Mouse (Mus musculus): ENCODE results near the gene Nol12. TPM values are rescaled to one million over a fixed set of nuclear protein-coding genes. Genes with fewer than 3 reads are reported as not detected.

The Nol12 gene
- 46.0 and 53.5 TPM in 2 replicates for polyA plus RNA-seq (2014; fragmentation: Nextera tagmentation; extraction: Ambion mirVana)

DNA sequence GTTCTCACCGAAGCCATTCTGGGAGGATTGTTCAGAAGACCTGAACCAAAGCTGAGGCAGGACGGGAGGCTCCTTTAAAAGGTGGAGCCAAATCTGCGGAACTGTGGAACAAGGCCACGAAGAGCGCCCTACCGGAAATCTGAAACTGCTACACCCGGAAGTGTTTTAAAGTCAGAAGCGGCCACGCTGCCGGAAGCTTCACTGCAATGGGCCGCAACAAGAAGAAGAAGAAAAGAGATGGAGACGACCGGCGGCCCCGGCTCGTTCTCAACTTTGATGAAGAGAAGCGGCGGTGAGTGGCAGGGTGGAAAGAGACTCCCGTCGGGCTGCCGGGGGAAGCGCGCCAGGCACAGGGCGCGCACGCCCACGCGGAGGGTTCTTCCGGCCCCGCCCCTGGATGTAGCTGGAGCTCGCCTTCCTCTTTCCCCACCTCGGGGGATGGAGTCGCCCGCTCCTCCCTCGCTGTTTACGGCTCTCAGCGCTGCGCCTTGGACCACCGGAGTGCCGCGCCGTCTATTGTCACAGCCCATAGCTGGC lies at the start of gene Nol12:
TSS of gene Nol12 (plus strand) at position 150 of the 537 bp plus-strand sequence.
- peak within 1 kb of the TSS; percentile 82 for H3K27ac ChIP-seq (ENCODE audit: low read depth)
- H3K4me1 ChIP-seq (replicated peaks; ENCODE audit: control insufficient read depth, insufficient read depth, low read length) = peaks cover 11% of the 10 kb centered on the region
- H3K27me3 ChIP-seq (replicated peaks; ENCODE audit: control insufficient read depth, insufficient read depth, low read length) = no peaks in the 10 kb centered on the region
- peaks cover 34% of the 10 kb centered on the region for H3K36me3 ChIP-seq (ENCODE audit: control insufficient read depth, insufficient read depth, low read length)
- peak within 1 kb of the TSS; percentile 94 for H3K4me3 ChIP-seq (ENCODE audit: low read depth, low read length)
- no peaks in the 10 kb centered on the region for H3K9me3 ChIP-seq (ENCODE audit: control insufficient read depth, low read length)
- H3K9ac ChIP-seq (ENCODE audit: low read length) = peak within 1 kb of the TSS; percentile 67
- peak; percentile 94 for DNase-seq (ENCODE audit: low spot score)
- H3K4me2 ChIP-seq (ENCODE audit: low read length) = peak within 1 kb of the TSS; percentile 64
- WGBS = under 1% methylated on average over 42 of the region's 42 CpGs
- ATAC-seq (replicated peaks; ENCODE audit: low FRiP score, low TSS enrichment, low read depth) = peak; percentile 81

- Histone ChIP-seq H3K4me3 (ENCODE audit: low read depth, low read length) (no peak overlapping the region), H3K36me3 (ENCODE audit: control insufficient read depth, insufficient read depth, low read length) (peaks cover 89% of the 10 kb centered on the region), H3K27ac (ENCODE audit: low read depth) (no peak overlapping the region), H3K9me3 (ENCODE audit: control insufficient read depth, low read length) (no peaks in the 10 kb centered on the region), H3K4me1 (replicated peaks; ENCODE audit: control insufficient read depth, insufficient read depth, low read length) (peaks cover 17% of the 10 kb centered on the region), H3K9ac (ENCODE audit: low read length) (no peak overlapping the region), H3K27me3 (replicated peaks; ENCODE audit: control insufficient read depth, insufficient read depth, low read length) (no peaks in the 10 kb centered on the region), H3K4me2 (ENCODE audit: low read length) (no peak overlapping the region)
- ATAC-seq (replicated peaks; ENCODE audit: low FRiP score, low TSS enrichment, low read depth) = no peak
- peak; percentile 61 for DNase-seq (ENCODE audit: low spot score)
- WGBS = 24% methylated on average over 13 of the region's 13 CpGs
Observed at GRCm38 (mm10) chr15:78889401-78889853, 45.3 kb upstream of the Nol12 start.

DNA sequence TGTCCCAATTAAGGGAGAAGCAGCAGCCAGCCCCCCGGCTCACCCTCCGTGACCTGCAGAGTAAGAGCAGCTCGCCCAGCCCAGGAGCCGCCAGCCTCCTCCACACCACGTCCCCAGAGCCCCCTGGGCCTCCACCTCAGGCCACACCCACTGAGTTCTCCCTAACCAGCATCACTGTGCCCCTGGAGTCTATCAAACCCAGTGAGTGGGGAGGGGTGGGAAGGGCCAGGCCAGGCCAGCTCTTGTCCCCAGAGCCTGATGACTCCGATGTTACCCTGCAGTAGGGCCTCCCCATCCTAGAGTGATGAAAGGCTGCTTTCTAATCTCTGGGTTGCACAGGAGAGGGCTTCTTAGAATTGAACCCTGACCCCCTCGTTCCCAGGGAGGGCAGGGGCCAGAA lies 42.3 kb upstream of the Nol12 start:
- H3K27ac ChIP-seq (ENCODE audit: low read depth) = no peak overlapping the region
- DNase-seq (ENCODE audit: low spot score) = no peak
- no peak overlapping the region for H3K4me2 ChIP-seq (ENCODE audit: low read length)
- H3K4me1 ChIP-seq (replicated peaks; ENCODE audit: control insufficient read depth, insufficient read depth, low read length) = peaks cover 22% of the 10 kb centered on the region
- no peak for ATAC-seq (replicated peaks; ENCODE audit: low FRiP score, low TSS enrichment, low read depth)
- H3K4me3 ChIP-seq (ENCODE audit: low read depth, low read length) = no peak overlapping the region
- H3K9me3 ChIP-seq (ENCODE audit: control insufficient read depth, low read length) = no peaks in the 10 kb centered on the region
- no peaks in the 10 kb centered on the region for H3K27me3 ChIP-seq (replicated peaks; ENCODE audit: control insufficient read depth, insufficient read depth, low read length)
- 24% methylated on average over 7 of the region's 7 CpGs for WGBS
- H3K9ac ChIP-seq (ENCODE audit: low read length) = no peak overlapping the region
- peaks cover 66% of the 10 kb centered on the region for H3K36me3 ChIP-seq (ENCODE audit: control insufficient read depth, insufficient read depth, low read length)

GRCm38 (mm10) chr15:78894726-78895125 lies 40.0 kb upstream of the Nol12 start:
- H3K4me3 ChIP-seq (ENCODE audit: low read depth, low read length) = no peak overlapping the region
- ATAC-seq (replicated peaks; ENCODE audit: low FRiP score, low TSS enrichment, low read depth) (no peak), DNase-seq (ENCODE audit: low spot score) (no peak)
- H3K9me3 ChIP-seq (ENCODE audit: control insufficient read depth, low read length) = no peaks in the 10 kb centered on the region
- WGBS = 69% methylated on average over 13 of the region's 13 CpGs
- no peak overlapping the region for H3K4me2 ChIP-seq (ENCODE audit: low read length)
- H3K9ac ChIP-seq (ENCODE audit: low read length) = no peak overlapping the region
- H3K27me3 ChIP-seq (replicated peaks; ENCODE audit: control insufficient read depth, insufficient read depth, low read length) = no peaks in the 10 kb centered on the region
- H3K4me1 ChIP-seq (replicated peaks; ENCODE audit: control insufficient read depth, insufficient read depth, low read length) = peaks cover 31% of the 10 kb centered on the region
- H3K27ac ChIP-seq (ENCODE audit: low read depth) = peak overlapping the region; percentile 49; the same call in 1 of the 2 replicates
- peaks cover 46% of the 10 kb centered on the region for H3K36me3 ChIP-seq (ENCODE audit: control insufficient read depth, insufficient read depth, low read length)

DNA sequence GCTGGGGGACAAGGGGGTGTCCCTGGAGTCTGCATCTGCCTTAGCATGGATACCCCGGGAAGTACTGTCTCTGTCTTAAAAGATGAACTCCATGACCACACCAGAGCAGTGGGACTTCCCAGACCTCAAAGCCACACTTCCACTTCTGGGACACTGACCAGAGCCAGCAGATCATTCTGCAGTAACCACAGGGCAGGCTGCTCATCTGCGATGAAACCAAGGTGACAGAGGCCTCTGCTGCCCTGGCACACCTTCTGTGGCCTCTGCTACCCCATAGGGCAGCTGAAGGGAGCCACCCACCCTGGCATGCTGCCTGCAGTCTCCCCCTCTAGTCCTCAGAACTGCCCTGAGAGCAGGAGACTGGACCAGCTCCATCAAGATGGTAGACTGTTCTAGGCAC lies 39.0 kb upstream of the Nol12 start:
- ATAC-seq (replicated peaks; ENCODE audit: low FRiP score, low TSS enrichment, low read depth) (no peak), DNase-seq (ENCODE audit: low spot score) (no peak)
- H3K4me1 ChIP-seq (replicated peaks; ENCODE audit: control insufficient read depth, insufficient read depth, low read length) = peaks cover 32% of the 10 kb centered on the region
- WGBS = 82% methylated on average over 2 of the region's 2 CpGs
- no peak overlapping the region for H3K9ac ChIP-seq (ENCODE audit: low read length)
- no peak overlapping the region for H3K27ac ChIP-seq (ENCODE audit: low read depth)
- no peaks in the 10 kb centered on the region for H3K9me3 ChIP-seq (ENCODE audit: control insufficient read depth, low read length)
- H3K4me2 ChIP-seq (ENCODE audit: low read length) = no peak overlapping the region
- no peaks in the 10 kb centered on the region for H3K27me3 ChIP-seq (replicated peaks; ENCODE audit: control insufficient read depth, insufficient read depth, low read length)
- H3K36me3 ChIP-seq (ENCODE audit: control insufficient read depth, insufficient read depth, low read length) = peaks cover 41% of the 10 kb centered on the region
- H3K4me3 ChIP-seq (ENCODE audit: low read depth, low read length) = no peak overlapping the region

GRCm38 (mm10) chr15:78896149-78896548 lies 38.6 kb upstream of the Nol12 start:
- peaks cover 36% of the 10 kb centered on the region for H3K4me1 ChIP-seq (replicated peaks; ENCODE audit: control insufficient read depth, insufficient read depth, low read length)
- no peaks in the 10 kb centered on the region for H3K27me3 ChIP-seq (replicated peaks; ENCODE audit: control insufficient read depth, insufficient read depth, low read length)
- no peak overlapping the region for H3K9ac ChIP-seq (ENCODE audit: low read length)
- H3K36me3 ChIP-seq (ENCODE audit: control insufficient read depth, insufficient read depth, low read length) = peaks cover 37% of the 10 kb centered on the region
- H3K9me3 ChIP-seq (ENCODE audit: control insufficient read depth, low read length) = no peaks in the 10 kb centered on the region
- ATAC-seq (replicated peaks; ENCODE audit: low FRiP score, low TSS enrichment, low read depth) (no peak), DNase-seq (ENCODE audit: low spot score) (no peak)
- no peak overlapping the region for H3K4me2 ChIP-seq (ENCODE audit: low read length)
- WGBS = 81% methylated on average over 3 of the region's 3 CpGs
- H3K27ac ChIP-seq (ENCODE audit: low read depth) = no peak overlapping the region
- H3K4me3 ChIP-seq (ENCODE audit: low read depth, low read length) = no peak overlapping the region

- Histone ChIP-seq H3K4me2 (ENCODE audit: low read length) (no peak overlapping the region), H3K4me3 (ENCODE audit: low read depth, low read length) (no peak overlapping the region), H3K9ac (ENCODE audit: low read length) (no peak overlapping the region), H3K36me3 (ENCODE audit: control insufficient read depth, insufficient read depth, low read length) (peaks cover 25% of the 10 kb centered on the region), H3K27me3 (replicated peaks; ENCODE audit: control insufficient read depth, insufficient read depth, low read length) (no peaks in the 10 kb centered on the region), H3K9me3 (ENCODE audit: control insufficient read depth, low read length) (no peaks in the 10 kb centered on the region), H3K4me1 (replicated peaks; ENCODE audit: control insufficient read depth, insufficient read depth, low read length) (peaks cover 38% of the 10 kb centered on the region), H3K27ac (ENCODE audit: low read depth) (no peak overlapping the region)
- DNase-seq (ENCODE audit: low spot score) (no peak), ATAC-seq (replicated peaks; ENCODE audit: low FRiP score, low TSS enrichment, low read depth) (no peak)
- WGBS = 82% methylated on average over 4 of the region's 4 CpGs
Observed at GRCm38 (mm10) chr15:78897488-78897887, 37.2 kb upstream of the Nol12 start.

- 50% methylated on average over 6 of the region's 6 CpGs for WGBS
- ATAC-seq (replicated peaks; ENCODE audit: low FRiP score, low TSS enrichment, low read depth) = no peak
Observed at GRCm38 (mm10) chr15:78898507-78899001, 36.2 kb upstream of the Nol12 start.

GRCm38 (mm10) chr15:78899409-78899739 lies 35.4 kb upstream of the Nol12 start, which contains the start of gene Gm49510:
Gm49510 (plus strand) TSS chr15:78899667.
- Histone ChIP-seq H3K4me3 (ENCODE audit: low read depth, low read length) (peak within 1 kb of the TSS; percentile 78), H3K9ac (ENCODE audit: low read length) (peak within 1 kb of the TSS; percentile 70), H3K4me1 (replicated peaks; ENCODE audit: control insufficient read depth, insufficient read depth, low read length) (peaks cover 34% of the 10 kb centered on the region), H3K36me3 (ENCODE audit: control insufficient read depth, insufficient read depth, low read length) (peaks cover 22% of the 10 kb centered on the region), H3K4me2 (ENCODE audit: low read length) (peak within 1 kb of the TSS; percentile 71), H3K27me3 (replicated peaks; ENCODE audit: control insufficient read depth, insufficient read depth, low read length) (no peaks in the 10 kb centered on the region), H3K27ac (ENCODE audit: low read depth) (peak within 1 kb of the TSS; percentile 47), H3K9me3 (ENCODE audit: control insufficient read depth, low read length) (no peaks in the 10 kb centered on the region)
- ATAC-seq (replicated peaks; ENCODE audit: low FRiP score, low TSS enrichment, low read depth) = no peak
- 1% methylated on average over 20 of the region's 20 CpGs for WGBS
- DNase-seq (ENCODE audit: low spot score) = peak; percentile 68

More at GRCm38 (mm10) chr15:78898507-78899001, 36.2 kb upstream of the Nol12 start:
- DNase-seq (ENCODE audit: low spot score) = no peak
- H3K27me3 ChIP-seq (replicated peaks; ENCODE audit: control insufficient read depth, insufficient read depth, low read length) = no peaks in the 10 kb centered on the region
- H3K4me1 ChIP-seq (replicated peaks; ENCODE audit: control insufficient read depth, insufficient read depth, low read length) = peaks cover 38% of the 10 kb centered on the region
- no peak overlapping the region for H3K9ac ChIP-seq (ENCODE audit: low read length)
- peak overlapping the region; percentile 47 for H3K27ac ChIP-seq (ENCODE audit: low read depth)
- peaks cover 22% of the 10 kb centered on the region for H3K36me3 ChIP-seq (ENCODE audit: control insufficient read depth, insufficient read depth, low read length)
- H3K4me3 ChIP-seq (ENCODE audit: low read depth, low read length) = 0 out of 2 replicates have a peak overlapping the region, but pooled peaks have one; percentile 1
- H3K9me3 ChIP-seq (ENCODE audit: control insufficient read depth, low read length) = no peaks in the 10 kb centered on the region
- H3K4me2 ChIP-seq (ENCODE audit: low read length) = peak overlapping the region; percentile 71

Data from intestine, embryonic 14.5 days (tissue).